Mouse (Mus musculus): ENCODE results near the gene Olfr1416.

DNA sequence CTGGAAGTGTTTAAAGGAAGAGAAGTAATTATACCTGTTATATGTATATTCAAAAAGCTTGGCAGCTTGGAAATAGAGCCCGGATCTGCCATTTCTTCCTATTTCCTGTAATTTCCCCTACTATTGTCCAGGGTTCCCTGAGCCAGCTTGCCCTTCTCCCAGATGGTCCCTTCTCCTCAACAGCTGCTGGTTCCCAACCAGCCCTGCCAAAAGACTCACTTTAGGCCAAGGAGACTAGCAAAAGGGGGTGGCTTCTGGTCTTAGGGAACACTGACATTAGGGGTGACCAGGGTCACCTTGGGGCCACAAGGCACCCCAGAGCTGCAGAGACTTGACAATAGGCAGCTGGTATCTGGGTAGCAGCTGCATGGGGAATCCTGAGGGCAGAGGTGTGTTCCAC, 49.9 kb downstream of the Olfr1416 start:
- TF ChIP-seq MAFK (IDR thresholded peaks at IDR 0.05; ENCODE audit: insufficient read depth, low read depth, low read length) (no peak), CHD2 (IDR thresholded peaks at IDR 0.05; ENCODE audit: low read depth, low read length) (no peak), ZNF384 (IDR thresholded peaks at IDR 0.05; ENCODE audit: low read depth, low read length) (no peak), ZC3H11A (IDR thresholded peaks at IDR 0.05; ENCODE audit: borderline replicate concordance, low read depth, low read length) (no peak), HCFC1 (IDR thresholded peaks at IDR 0.05; ENCODE audit: borderline replicate concordance, insufficient read depth, low read length) (no peak)

Data from ES-E14 (cell line).